Mouse (Mus musculus) ES-Bruce4 (cell line): Measurements from ENCODE around the gene Mtg1.

Experiments
- CTCF ChIP-seq: IDR thresholded peaks from one replicate; pipeline ENCODE4 v1.8.1; 2011; ENCODE audit warnings: low read depth, low read length
- EP300 ChIP-seq: IDR thresholded peaks from 2 replicates; pipeline ENCODE4 v1.6.1; 2011; ENCODE audit warnings: low read depth, low read length; ENCODE audit not compliant: insufficient read depth
- POLR2A ChIP-seq: IDR thresholded peaks from one replicate; pipeline ENCODE4 v1.8.1; 2011; ENCODE audit warnings: low read length; ENCODE audit not compliant: insufficient read depth

DNA sequence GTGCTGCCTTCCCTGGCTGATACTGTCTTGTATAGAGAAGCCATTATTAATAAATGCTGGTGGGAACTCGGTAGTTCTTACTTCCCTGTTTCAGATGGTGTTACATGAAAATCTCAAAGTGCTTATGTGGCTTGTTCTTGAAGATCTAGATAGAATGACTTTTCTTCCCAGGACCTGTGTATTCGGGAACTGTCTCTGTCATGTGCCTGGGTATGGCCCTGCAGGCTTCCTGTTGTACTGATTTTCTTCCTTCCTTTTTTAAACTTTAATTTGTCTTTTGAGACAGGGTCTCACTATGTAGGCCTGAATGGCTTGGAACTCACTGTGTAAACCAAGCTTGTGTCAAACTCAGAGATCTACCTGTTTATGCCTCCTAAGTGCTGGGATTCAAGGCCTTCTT lies 9.5 kb upstream of the Mtg1 start:
- TF ChIP-seq CTCF (no peak), EP300 (no peak), POLR2A (no peak)
